Mouse (Mus musculus) splenic B cell, adult 2 months (primary cell): ENCODE data around the gene Ccdc184.

Experiments
- DNase-seq: peaks from one replicate; pipeline ENCODE4 v3.0.0-alpha.2; 2011; ENCODE audit warnings: low read depth, low spot score
- H3K27me3 ChIP-seq: 2 replicates; pipeline ENCODE4 v1.6.1; 2012; ENCODE audit warnings: mild to moderate bottlenecking, low read length, moderate library complexity, mixed read lengths; ENCODE audit not compliant: control insufficient read depth, poor library complexity, insufficient read depth, severe bottlenecking
- H3K36me3 ChIP-seq: 2 replicates; pipeline ENCODE4 v1.6.1; 2012; ENCODE audit warnings: mild to moderate bottlenecking, low read length, moderate library complexity, mixed read lengths; ENCODE audit not compliant: control insufficient read depth, poor library complexity, insufficient read depth, severe bottlenecking

Gene Ccdc184

GRCm38 (mm10) chr15:98166963-98167644, at the start of gene Ccdc184:
Ccdc184 (plus strand) TSS chr15:98167158.
- no peaks in the 10 kb centered on the region for H3K36me3 ChIP-seq
- DNase-seq = no peak
- peaks cover 5% of the 10 kb centered on the region; the same call in 1 of the 2 replicates for H3K27me3 ChIP-seq

- H3K27me3 ChIP-seq = no peaks in the 10 kb centered on the region
- H3K36me3 ChIP-seq = no peaks in the 10 kb centered on the region
- DNase-seq = no peak
Observed at GRCm38 (mm10) chr15:98119363-98119762, 47.6 kb upstream of the Ccdc184 start.

DNA sequence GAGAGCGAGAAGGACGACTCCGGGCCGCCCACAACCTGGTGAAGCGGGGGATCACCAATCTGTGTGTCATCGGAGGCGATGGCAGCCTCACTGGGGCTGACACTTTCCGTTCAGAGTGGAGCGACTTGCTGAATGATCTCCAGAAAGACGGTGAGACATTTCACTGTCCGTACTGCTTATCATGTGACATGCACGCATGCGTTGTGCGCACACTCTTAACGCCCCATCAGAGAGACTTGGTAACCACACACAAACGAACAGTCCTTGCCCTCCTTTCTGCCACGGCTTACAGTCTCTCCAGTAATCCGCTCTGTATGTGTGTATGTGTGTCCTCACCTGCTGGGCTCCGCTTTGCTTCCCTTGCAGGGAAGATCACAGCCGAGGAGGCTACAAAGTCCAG, 46.1 kb upstream of the Ccdc184 start:
- Histone ChIP-seq H3K27me3 (no peaks in the 10 kb centered on the region), H3K36me3 (no peaks in the 10 kb centered on the region)
- no peak for DNase-seq

GRCm38 (mm10) chr15:98131001-98131400, 36.0 kb upstream of the Ccdc184 start:
- DNase-seq = no peak
- no peaks in the 10 kb centered on the region for H3K27me3 ChIP-seq
- H3K36me3 ChIP-seq = peaks cover 3% of the 10 kb centered on the region; the same call in 1 of the 2 replicates

GRCm38 (mm10) chr15:98131451-98131850, 35.5 kb upstream of the Ccdc184 start:
- DNase-seq = no peak
- H3K36me3 ChIP-seq = peaks cover 3% of the 10 kb centered on the region
- H3K27me3 ChIP-seq = no peaks in the 10 kb centered on the region

- no peak for DNase-seq
- Histone ChIP-seq H3K27me3 (no peaks in the 10 kb centered on the region), H3K36me3 (peaks cover 3% of the 10 kb centered on the region)
Observed at GRCm38 (mm10) chr15:98131942-98132655, 34.9 kb upstream of the Ccdc184 start.

DNA sequence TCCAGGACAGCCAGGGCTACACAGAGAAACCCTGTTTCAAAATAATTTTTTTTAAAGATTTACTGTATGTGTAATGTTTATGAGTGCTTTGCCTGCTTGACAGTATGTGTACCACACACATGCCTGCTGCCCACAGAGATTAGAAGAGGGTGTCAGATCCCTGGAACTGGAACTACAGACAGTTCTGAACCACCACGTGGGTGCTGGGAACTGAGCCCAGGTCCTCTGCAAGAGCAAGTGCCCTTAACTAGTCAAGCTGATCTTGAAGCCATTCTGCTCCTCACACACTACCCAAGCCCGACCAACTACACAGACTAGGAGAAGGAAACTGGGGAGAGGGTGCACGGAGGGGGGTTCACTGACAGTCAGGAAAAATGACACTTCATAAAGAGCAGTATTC, 33.5 kb upstream of the Ccdc184 start:
- Histone ChIP-seq H3K27me3 (no peaks in the 10 kb centered on the region), H3K36me3 (peaks cover 3% of the 10 kb centered on the region)
- DNase-seq = no peak

GRCm38 (mm10) chr15:98134034-98134433, 32.9 kb upstream of the Ccdc184 start:
- no peak for DNase-seq
- H3K27me3 ChIP-seq = no peaks in the 10 kb centered on the region
- H3K36me3 ChIP-seq = peaks cover 3% of the 10 kb centered on the region

DNA sequence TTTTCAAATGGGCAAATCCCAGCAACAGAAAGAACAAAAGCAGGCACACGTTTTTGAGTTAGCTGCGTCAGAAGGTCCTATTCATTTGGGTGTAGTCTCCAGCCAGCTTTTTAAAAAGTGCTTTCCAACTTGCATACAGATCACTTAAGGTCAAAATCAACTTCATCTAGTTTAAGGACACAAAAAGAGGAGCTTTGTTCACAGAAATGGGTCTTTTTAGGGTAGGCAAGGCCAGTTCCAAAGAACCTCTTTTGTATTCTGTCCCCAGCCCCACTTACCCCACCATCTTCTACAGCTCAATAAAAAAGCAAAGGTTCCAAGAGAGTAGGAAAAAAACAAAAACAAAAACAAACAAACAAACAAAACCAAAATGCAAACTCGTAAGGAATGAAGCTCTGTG, 32.3 kb upstream of the Ccdc184 start:
- no peak for DNase-seq
- Histone ChIP-seq H3K27me3 (no peaks in the 10 kb centered on the region), H3K36me3 (peaks cover 3% of the 10 kb centered on the region)

GRCm38 (mm10) chr15:98135671-98136070, 31.3 kb upstream of the Ccdc184 start:
- no peak for DNase-seq
- peaks cover 3% of the 10 kb centered on the region for H3K36me3 ChIP-seq
- H3K27me3 ChIP-seq = no peaks in the 10 kb centered on the region

- no peak for DNase-seq
- peaks cover 3% of the 10 kb centered on the region for H3K36me3 ChIP-seq
- H3K27me3 ChIP-seq = no peaks in the 10 kb centered on the region
Observed at GRCm38 (mm10) chr15:98136871-98137270, 30.1 kb upstream of the Ccdc184 start.

DNA sequence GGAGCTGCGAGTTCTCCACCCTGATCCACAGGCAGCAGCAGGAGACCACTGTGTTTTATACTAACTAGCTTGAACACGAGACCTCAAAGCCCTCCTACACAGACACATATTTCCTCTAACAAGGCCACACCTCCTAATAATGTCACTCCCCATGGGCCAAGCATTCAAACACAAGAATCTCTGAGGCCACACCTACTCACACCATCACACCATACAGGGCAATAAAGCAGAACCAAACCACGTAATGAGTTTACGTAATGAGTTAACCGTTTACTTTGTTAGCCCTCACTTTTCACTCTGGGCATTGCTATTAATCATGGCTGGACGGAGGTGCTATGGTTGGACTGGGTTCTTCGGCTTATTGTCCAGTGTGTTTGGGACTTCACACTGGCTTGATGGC, 27.2 kb upstream of the Ccdc184 start:
- no peak for DNase-seq
- peaks cover 4% of the 10 kb centered on the region for H3K36me3 ChIP-seq
- H3K27me3 ChIP-seq = no peaks in the 10 kb centered on the region

DNA sequence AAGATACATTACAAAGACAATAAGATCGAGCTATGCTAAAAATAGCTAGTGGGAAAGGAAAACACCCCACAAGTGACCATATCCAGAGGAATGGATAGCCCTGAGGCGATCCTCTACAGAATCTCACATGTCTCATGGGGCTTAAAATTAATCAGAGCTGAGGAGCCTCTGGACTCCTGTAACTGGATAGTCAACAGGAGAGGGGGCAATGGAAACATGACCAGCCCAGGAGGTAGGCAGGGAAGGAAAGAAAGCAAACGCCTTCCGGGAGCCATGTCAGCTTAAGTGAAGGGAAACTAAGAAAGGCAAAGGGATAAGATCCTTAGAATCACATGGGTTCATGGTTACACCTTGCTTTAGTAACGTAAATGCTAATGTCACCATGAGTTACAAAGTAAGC, 26.1 kb upstream of the Ccdc184 start:
- H3K27me3 ChIP-seq = no peaks in the 10 kb centered on the region
- peaks cover 2% of the 10 kb centered on the region; the same call in 1 of the 2 replicates for H3K36me3 ChIP-seq
- DNase-seq = no peak

GRCm38 (mm10) chr15:98142515-98142914, 24.4 kb upstream of the Ccdc184 start:
- no peak for DNase-seq
- peaks cover 2% of the 10 kb centered on the region; the same call in 1 of the 2 replicates for H3K36me3 ChIP-seq
- no peaks in the 10 kb centered on the region for H3K27me3 ChIP-seq

GRCm38 (mm10) chr15:98144861-98145507, 22.0 kb upstream of the Ccdc184 start:
- peaks cover 2% of the 10 kb centered on the region; the same call in 1 of the 2 replicates for H3K36me3 ChIP-seq
- no peak for DNase-seq
- H3K27me3 ChIP-seq = no peaks in the 10 kb centered on the region
